ENCODE assay signal across 8 mouse cellular contexts in the genomic region with DNA sequence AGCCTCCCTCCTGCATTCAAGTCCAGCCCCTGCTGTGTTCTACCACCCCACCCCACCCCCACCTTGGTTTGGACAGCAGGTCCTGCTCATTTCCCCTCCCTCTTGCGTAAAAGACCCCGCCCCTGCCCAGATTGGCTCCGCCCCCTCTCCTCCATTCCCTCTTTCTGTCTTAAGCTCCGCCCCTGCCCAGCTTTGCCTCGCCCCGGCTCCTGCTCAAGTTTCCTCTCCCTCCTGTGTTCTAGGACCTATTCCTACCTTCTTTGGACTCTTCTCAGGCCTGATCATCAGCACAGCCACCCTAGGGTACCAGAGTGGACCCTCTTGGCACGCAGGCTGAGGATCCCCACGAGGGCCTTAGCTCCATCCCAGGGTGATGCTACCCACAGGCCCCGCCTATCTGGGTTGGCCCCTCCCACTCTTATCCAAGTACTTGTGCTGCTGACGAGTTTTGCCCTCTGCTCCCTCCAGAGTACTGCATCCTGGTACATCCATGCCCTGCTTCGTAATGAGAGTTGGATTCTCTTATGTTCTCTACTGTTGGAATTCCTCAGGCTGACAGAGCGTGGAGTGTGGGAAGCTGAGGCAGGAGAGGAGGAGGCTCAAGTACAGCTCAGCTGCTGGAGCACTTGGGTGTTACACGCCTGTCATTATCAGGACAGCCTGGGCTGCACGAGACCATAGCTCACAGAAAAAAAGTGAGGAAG. TPM values are rescaled to one million over a fixed set of nuclear protein-coding genes. Genes with fewer than 3 reads are reported as not detected.
DNase-seq lines count a peak whose midpoint lies in the region; ATAC-seq and TF ChIP-seq lines count a peak whose summit lies in the region.

No protein-coding gene starts in this region.

- no peaks in the 10 kb centered on the region for H3K9me3 ChIP-seq in lung, embryonic 16.5 days (ENCODE audit: control insufficient read depth, low read length)

- ATAC-seq in lung, embryonic 16.5 days (ENCODE audit: low read depth) = no peak

- TF ChIP-seq POLR2A in kidney, adult 2 months (IDR thresholded peaks at IDR 0.05; ENCODE audit: low read depth, low read length) = no peak

- H3K4me2 ChIP-seq in lung, embryonic 16.5 days (ENCODE audit: low read depth, low read length) = no peak overlapping the region

- TF ChIP-seq CTCF in kidney, adult 2 months (conservative IDR thresholded peaks at IDR 0.05; ENCODE audit: insufficient read depth, insufficient read length, low read depth, low read length) = no peak

- no peak overlapping the region for H3K27ac ChIP-seq in kidney, adult 2 months (ENCODE audit: insufficient read depth, low read depth, low read length)
- H3K27ac ChIP-seq in lung, embryonic 16.5 days (ENCODE audit: low read length) = no peak overlapping the region

- H3K4me1 ChIP-seq in kidney, adult 2 months (ENCODE audit: control insufficient read depth, insufficient read depth, low read length) = peaks cover 15% of the 10 kb centered on the region; the same call in 1 of the 2 replicates
- peaks cover 37% of the 10 kb centered on the region for H3K4me1 ChIP-seq in lung, embryonic 16.5 days (replicated peaks; ENCODE audit: control insufficient read depth, insufficient read depth, low read length)

- DNase-seq in cerebellum, adult 11-12 months = peak; percentile 72
- DNase-seq in cerebellum, postnatal 36 days = no peak
- DNase-seq in right cerebral cortex, adult 18-20 months = peak; percentile 20
- DNase-seq in right cerebral cortex, postnatal 25 days = no peak
- peak; percentile 50 for DNase-seq in kidney, adult 2 months
- peak; percentile 63 for DNase-seq in thymus, postnatal 4 days
- DNase-seq in frontal cortex, postnatal 36 days (ENCODE audit: low spot score in 2 of 2) = no peak

- H3K4me3 ChIP-seq in kidney, adult 2 months (ENCODE audit: insufficient read depth, low read depth, low read length) = no peak overlapping the region
- H3K4me3 ChIP-seq in lung, embryonic 16.5 days (ENCODE audit: low read length) = 0 out of 2 replicates have a peak overlapping the region, but pooled peaks have one; percentile 9

- H3K9ac ChIP-seq in lung, embryonic 16.5 days (ENCODE audit: low read length) = 0 out of 2 replicates have a peak overlapping the region, but pooled peaks have one; percentile 31

- no peaks in the 10 kb centered on the region for H3K36me3 ChIP-seq in kidney, adult 2 months (ENCODE audit: control insufficient read depth, insufficient read depth, low read length)
- peaks cover 17% of the 10 kb centered on the region; the same call in 1 of the 2 replicates for H3K36me3 ChIP-seq in lung, embryonic 16.5 days (ENCODE audit: control insufficient read depth, insufficient read depth, low read length)

- H3K27me3 ChIP-seq in kidney, adult 2 months (replicated peaks; ENCODE audit: control insufficient read depth, insufficient read depth, low read length) = no peaks in the 10 kb centered on the region
- H3K27me3 ChIP-seq in lung, embryonic 16.5 days (ENCODE audit: control insufficient read depth, insufficient read depth, low read depth, low read length) = no peaks in the 10 kb centered on the region

- 26% methylated on average over 14 of the region's 14 CpGs for WGBS in kidney, adult 2 months
- 17% methylated on average over 14 of the region's 14 CpGs for WGBS in lung, embryonic 16.5 days

RNA-seq across cellular contexts. Expression of a gene that starts 1.2 kb away (rescaled TPM):
- polyA plus RNA-seq in kidney, adult 2 months (2012; rRNA removed) = 1,850 and 1,975 TPM in 2 replicates
- polyA plus RNA-seq in lung, embryonic 16.5 days (2015; fragmentation: Nextera tagmentation; extraction: Ambion mirVana) = 1,731 and 1,766 TPM in 2 replicates

RNA-seq across cellular contexts. Expression of a gene that starts 2.4 kb away (rescaled TPM):
- polyA plus RNA-seq in kidney, adult 2 months (2012; rRNA removed) = 440 and 549 TPM in 2 replicates
- polyA plus RNA-seq in lung, embryonic 16.5 days (2015; fragmentation: Nextera tagmentation; extraction: Ambion mirVana) = 227 and 241 TPM in 2 replicates

RNA-seq across cellular contexts. Expression of a gene that starts 14.7 kb away (rescaled TPM):
- polyA plus RNA-seq in kidney, adult 2 months (2012; rRNA removed) = 123 and 128 TPM in 2 replicates
- polyA plus RNA-seq in lung, embryonic 16.5 days (2015; fragmentation: Nextera tagmentation; extraction: Ambion mirVana) = 41.1 and 41.7 TPM in 2 replicates

RNA-seq across cellular contexts. Expression of a gene that starts 15.9 kb away (rescaled TPM):
- polyA plus RNA-seq in kidney, adult 2 months (2012; rRNA removed) = 0.97 and 1.5 TPM in 2 replicates
- 0.43 and 0.91 TPM in 2 replicates for polyA plus RNA-seq in lung, embryonic 16.5 days (2015; fragmentation: Nextera tagmentation; extraction: Ambion mirVana)

RNA-seq across cellular contexts. Expression of a gene that starts 27.4 kb away (rescaled TPM):
- 67.6 and 87.0 TPM in 2 replicates for polyA plus RNA-seq in kidney, adult 2 months (2012; rRNA removed)
- polyA plus RNA-seq in lung, embryonic 16.5 days (2015; fragmentation: Nextera tagmentation; extraction: Ambion mirVana) = 86.9 and 95.7 TPM in 2 replicates

Comparison
In these comparisons a context has a peak if more than half of its experiments do, and no peak if none do; other contexts are left out.
1. DNase-seq: peak in cerebellum, adult 11-12 months (single experiment), right cerebral cortex, adult 18-20 months (single experiment), kidney, adult 2 months (single experiment) and thymus, postnatal 4 days (single experiment); none in cerebellum, postnatal 36 days (0 of 2), right cerebral cortex, postnatal 25 days (single experiment) and frontal cortex, postnatal 36 days (0 of 2).